Mouse (Mus musculus) liver, postnatal 0 days (tissue): ENCODE data around the gene H1f0.

Experiments
- CTCF ChIP-seq: sonication (generic); IDR thresholded peaks from 2 replicates; pipeline ENCODE4 v1.5.1; 2016; ENCODE audit warnings: antibody characterized with exemption, low read depth
- EP300 ChIP-seq: IDR thresholded peaks from 2 replicates; pipeline ENCODE4 v1.6.1; 2016; ENCODE audit warnings: antibody characterized with exemption, low read depth, mild to moderate bottlenecking

GRCm38 (mm10) chr15:79063160-79063740 is 35.0 kb downstream of the H1f0 start:
- no peak; the same call in 1 of the 2 replicates for TF ChIP-seq EP300
- no peak for TF ChIP-seq CTCF
